Mouse (Mus musculus): ENCODE results near the gene Gm49510. TPM values are rescaled to one million over a fixed set of nuclear protein-coding genes. Genes with fewer than 3 reads are reported as not detected.

Gm49510 gene
- total and polyA plus RNA-seq, 3 experiments: 0.12 to 0.25 TPM; not detected in 1

GRCm38 (mm10) chr15:78931577-78931976 lies 32.1 kb downstream of the Gm49510 start:
- Histone ChIP-seq H3K27me3 (replicated peaks) (no peaks in the 10 kb centered on the region), H3K9me3 (replicated peaks; ENCODE audit: low read length) (no peaks in the 10 kb centered on the region), H3K79me2 (replicated peaks; ENCODE audit: control insufficient read depth, extremely low read depth, insufficient read depth, poor library complexity, severe bottlenecking) (peaks cover 16% of the 10 kb centered on the region; the same call in 1 of the 2 replicates), H3K36me3 (replicated peaks in 1 of 2; ENCODE audit: control insufficient read depth in 1 of 2, insufficient read depth in 1 of 2, low read length in 1 of 2) (peaks cover 14 to 31% of the 10 kb centered on the region in 2 experiments), H3K27ac (ENCODE audit: insufficient read depth, low read depth) (no peak overlapping the region), H3K9ac (ENCODE audit: insufficient read depth, low read depth) (no peak overlapping the region), H3K4me1 (ENCODE audit: control insufficient read depth in 1 of 2, insufficient read depth in 2 of 2) (peaks cover 8 to 40% of the 10 kb centered on the region in 2 experiments), H3K4me2 (ENCODE audit: insufficient read depth, low read depth, poor library complexity, severe bottlenecking) (no peak overlapping the region), H3K4me3 (replicated peaks in 1 of 3; ENCODE audit: low read depth in 2 of 3, low read length in 2 of 3, poor library complexity in 1 of 3) (no peak overlapping the region)
- TF ChIP-seq MAFK (IDR thresholded peaks at IDR 0.05; ENCODE audit: insufficient replicate concordance, low read length): no peak
- TF ChIP-seq POLR2AphosphoS2 (IDR thresholded peaks at IDR 0.05; ENCODE audit: low read depth, low read length): no peak
- TF ChIP-seq ETS1 (conservative IDR thresholded peaks at IDR 0.05; ENCODE audit: low read depth, low read length): no peak
- peak; percentile 9; the same call in 1 of the 2 replicates for TF ChIP-seq TCF12 (IDR thresholded peaks at IDR 0.05; ENCODE audit: low read depth, low read length)
- no peak for TF ChIP-seq NELFE (IDR thresholded peaks at IDR 0.05; ENCODE audit: low read depth, low read length)
- no peak for TF ChIP-seq E2F4 (IDR thresholded peaks at IDR 0.05; ENCODE audit: insufficient replicate concordance, low read depth, low read length)
- no peak for TF ChIP-seq ZNF384 (IDR thresholded peaks at IDR 0.05; ENCODE audit: low read depth, low read length)
- peak; percentile 54 for TF ChIP-seq JUND (conservative IDR thresholded peaks at IDR 0.05; ENCODE audit: low read depth, low read length)
- TF ChIP-seq GABPA (IDR thresholded peaks at IDR 0.05; ENCODE audit: insufficient replicate concordance, low read depth, low read length): no peak
- 0 out of 2 replicates have a peak, but pooled peaks have one; percentile 12 for TF ChIP-seq ZMIZ1 (IDR thresholded peaks at IDR 0.05; ENCODE audit: low read depth, low read length)
- TF ChIP-seq MYC (IDR thresholded peaks at IDR 0.05; ENCODE audit: low read depth, low read length): no peak
- TF ChIP-seq CTCF (conservative IDR thresholded peaks at IDR 0.05 in 1 of 2, IDR thresholded peaks at IDR 0.05 in 1 of 2; ENCODE audit: low read depth in 2 of 2, low read length in 2 of 2): peak; percentile 70 to 94
- TF ChIP-seq USF1 (IDR thresholded peaks at IDR 0.05; ENCODE audit: low read depth, low read length): no peak
- TF ChIP-seq KAT2A (IDR thresholded peaks at IDR 0.05; ENCODE audit: insufficient replicate concordance, low read length): 0 out of 2 replicates have a peak, but pooled peaks have one; percentile 16
- TF ChIP-seq ZC3H11A (IDR thresholded peaks at IDR 0.05; ENCODE audit: low read depth, low read length): no peak; the same call in 1 of the 2 replicates
- TF ChIP-seq PAX5 (IDR thresholded peaks at IDR 0.05; ENCODE audit: low read length): no peak
- no peak for TF ChIP-seq CHD1 (IDR thresholded peaks at IDR 0.05; ENCODE audit: low read depth, low read length)
- TF ChIP-seq POLR2A (IDR thresholded peaks at IDR 0.05; ENCODE audit: low read depth, low read length): no peak
- peak; percentile 56; the same call in 1 of the 2 replicates for TF ChIP-seq MAZ (IDR thresholded peaks at IDR 0.05; ENCODE audit: low read depth, low read length)
- TF ChIP-seq BHLHE40 (IDR thresholded peaks at IDR 0.05; ENCODE audit: low read depth, low read length): peak; percentile 10; the same call in 1 of the 2 replicates
- no peak for TF ChIP-seq MEF2A (IDR thresholded peaks at IDR 0.05; ENCODE audit: borderline replicate concordance, low read depth, low read length)
- TF ChIP-seq MAX (IDR thresholded peaks at IDR 0.05; ENCODE audit: low read length): no peak
- peak; percentile 90 for TF ChIP-seq SMC3 (IDR thresholded peaks at IDR 0.05; ENCODE audit: low read depth, low read length)
- no peak for TF ChIP-seq HCFC1 (IDR thresholded peaks at IDR 0.05; ENCODE audit: low read depth, low read length)
- no peak for TF ChIP-seq UBTF (IDR thresholded peaks at IDR 0.05; ENCODE audit: low read depth, low read length)
- TF ChIP-seq NRF1 (IDR thresholded peaks at IDR 0.05; ENCODE audit: low read depth, low read length): no peak
- TF ChIP-seq CHD2 (IDR thresholded peaks at IDR 0.05; ENCODE audit: low read length): no peak
- no peak for TF ChIP-seq RCOR1 (conservative IDR thresholded peaks at IDR 0.05; ENCODE audit: low read depth, low read length)
- no peak for TF ChIP-seq ZKSCAN1 (IDR thresholded peaks at IDR 0.05; ENCODE audit: borderline replicate concordance, low read depth, low read length)
- TF ChIP-seq RAD21 (IDR thresholded peaks at IDR 0.05; ENCODE audit: low read depth, low read length): peak; percentile 73
- TF ChIP-seq IRF4 (IDR thresholded peaks at IDR 0.05; ENCODE audit: low read depth, low read length): no peak
- no peak for TF ChIP-seq TBP (conservative IDR thresholded peaks at IDR 0.05; ENCODE audit: low read depth, low read length)
- TF ChIP-seq ELF1 (IDR thresholded peaks at IDR 0.05; ENCODE audit: low read depth, low read length): peak; percentile 41
- no peak for TF ChIP-seq USF2 (conservative IDR thresholded peaks at IDR 0.05; ENCODE audit: low read depth, low read length)
- TF ChIP-seq EP300 (IDR thresholded peaks at IDR 0.05; ENCODE audit: low read length): 0 out of 2 replicates have a peak, but pooled peaks have one; percentile 10
- dilution Hi-C loops (cut with MboI; ENCODE audit: extremely low pct_ligation_motif_present, extremely low pct_unique_long_range_greater_than_20kb, low sequenced_read_pairs): no loop called here
- DNase-seq (ENCODE audit: extremely low read depth): peak; percentile 90
- in situ Hi-C loops (cut with MboI; ENCODE audit: low pct_ligation_motif_present, low pct_unique_long_range_greater_than_20kb, low sequenced_read_pairs): no loop called here
